Mouse (Mus musculus) granulocyte monocyte progenitor cell, adult 5-6 weeks (primary cell): ENCODE results near the gene Gp9. TPM values are rescaled to one million over a fixed set of nuclear protein-coding genes. Genes with fewer than 3 reads are reported as not detected.

Experiments used
- ATAC-seq: replicated peaks from 2 replicates; pipeline ENCODE4 v1.8.0; 2016; ENCODE audit warnings: mild to moderate bottlenecking, moderate TSS enrichment, inconsistent platforms; ENCODE audit not compliant: poor library complexity, severe bottlenecking
- total RNA-seq, 2 experiments: library from RNA; stranded (forward) in 1 of 2; stranded (reverse) in 1 of 2; fragments of 200-712, 200-1000 nt in 1 of 2; fragments of >200 nt in 1 of 2; fragmentation: Nextera tagmentation in 1 of 2; gene quantifications; 2 replicates each; pipeline ENCODE4 v1.2.3; 2014 to 2017

Gene Gp9
- total RNA-seq (2014; fragmentation: Nextera tagmentation) (0.88 TPM in 1 of 2 replicates, not detected in the other), total RNA-seq (2017) (0.30 TPM in 1 of 2 replicates, not detected in the other)

DNA sequence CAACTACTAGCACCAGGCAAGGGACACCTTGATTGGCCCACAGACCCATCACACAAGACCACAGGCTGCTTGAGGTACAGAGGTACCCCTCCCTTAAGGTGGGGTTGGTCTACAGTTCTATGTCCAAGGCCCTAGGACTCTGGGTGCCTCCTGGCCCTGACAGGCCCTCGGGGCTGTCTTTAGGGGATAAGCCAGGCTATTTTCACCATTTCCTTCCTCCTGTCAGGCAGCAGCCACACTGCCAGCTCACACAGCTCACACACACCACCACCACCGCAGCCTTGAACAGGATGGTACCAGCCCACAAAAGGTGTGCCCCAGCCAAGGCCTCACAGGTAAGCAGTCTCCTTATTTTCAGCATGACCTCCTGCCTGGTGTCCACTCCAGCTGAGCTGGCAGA, at the start of gene Gp9:
Gene Gp9 (plus strand): TSS at position 231 of the 400 bp plus-strand sequence.
- ATAC-seq: peak; percentile 31

- peak; percentile 87 for ATAC-seq
Measured at GRCm38 (mm10) chr6:87728102-87728501, 49.8 kb upstream of the Gp9 start.

GRCm38 (mm10) chr6:87730141-87730540, 47.7 kb upstream of the Gp9 start:
- no peak for ATAC-seq

- ATAC-seq: peak; percentile 24
Measured at GRCm38 (mm10) chr6:87730591-87731462, 47.0 kb upstream of the Gp9 start, which contains the start of gene Efcc1. Gene Efcc1 (plus strand): TSS chr6:87730869.

DNA sequence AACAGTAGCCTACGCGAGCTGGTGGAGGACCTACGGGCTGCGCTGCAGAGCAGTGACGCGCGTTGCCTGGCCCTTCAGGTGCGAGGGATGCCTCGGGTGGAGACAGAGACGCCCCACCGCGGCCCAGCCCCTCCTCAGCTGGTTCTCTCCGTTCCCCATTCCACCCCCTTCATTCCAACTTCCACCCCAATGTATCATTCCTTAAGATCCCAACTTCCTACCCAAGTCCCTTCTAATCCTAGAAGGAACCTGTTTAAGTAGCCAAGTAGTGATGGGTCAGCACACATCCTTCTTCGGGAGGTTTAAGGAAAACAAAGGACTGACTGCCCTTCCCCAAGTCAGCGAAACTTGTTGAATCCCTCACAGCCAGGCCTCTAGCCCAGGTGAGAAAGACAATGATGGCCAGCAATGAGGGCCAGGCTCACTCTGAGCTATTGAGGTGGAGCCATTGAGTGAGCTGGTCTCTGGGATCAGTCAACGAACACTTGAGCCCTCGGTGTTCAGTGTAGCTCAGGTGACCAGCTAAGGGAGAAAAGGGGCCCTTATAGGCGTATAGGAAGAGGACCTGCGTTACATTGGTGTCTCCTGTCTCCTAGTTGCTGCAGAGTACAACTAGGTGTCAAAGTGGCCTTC, 46.3 kb upstream of the Gp9 start:
- 0 out of 2 replicates have a peak, but pooled peaks have one; percentile 20 for ATAC-seq

DNA sequence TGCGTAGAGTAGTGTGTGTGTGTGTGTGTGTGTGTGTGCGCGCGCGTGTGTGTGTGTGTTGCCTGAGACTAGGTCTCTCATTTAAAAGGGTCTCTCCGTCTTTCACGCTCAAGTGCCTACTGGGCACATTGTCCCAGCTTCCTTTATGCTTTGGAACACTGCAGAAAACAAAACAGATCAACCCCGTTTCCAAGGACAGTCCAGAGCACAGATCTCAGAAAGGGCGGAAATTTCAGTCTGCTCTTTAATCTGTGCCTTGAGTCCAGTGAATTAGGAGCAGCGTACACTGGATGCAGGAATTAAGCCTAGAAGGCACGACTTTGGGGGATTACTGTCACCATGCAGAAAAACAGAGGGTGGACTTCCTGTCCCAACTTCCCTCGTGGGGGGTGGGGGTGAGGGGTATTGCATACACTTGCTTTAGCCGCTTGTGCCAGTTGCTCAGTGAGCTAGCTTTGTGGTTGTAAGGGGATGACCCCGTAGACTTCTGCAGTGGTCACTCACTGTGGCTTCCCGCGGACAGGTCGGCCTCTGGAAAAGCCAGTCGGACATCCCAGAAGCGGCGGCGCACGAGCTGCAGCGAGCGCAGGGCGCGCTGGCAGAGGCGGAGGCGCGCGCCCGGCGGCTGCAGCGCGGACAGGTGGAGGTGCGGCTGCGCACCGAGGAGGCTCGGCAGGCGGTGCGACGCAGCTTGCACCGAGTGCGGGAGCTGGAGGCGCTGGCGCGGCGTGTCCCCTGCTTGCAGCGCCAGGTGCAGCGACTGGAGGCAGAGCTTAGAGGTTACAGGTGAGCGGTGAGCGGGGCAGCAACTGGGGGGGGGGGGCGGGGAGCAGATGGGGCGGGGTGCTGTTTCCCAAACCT, 45.5 kb upstream of the Gp9 start:
- ATAC-seq: peak; percentile 29

GRCm38 (mm10) chr6:87733131-87733930, 44.5 kb upstream of the Gp9 start:
- ATAC-seq: no peak

DNA sequence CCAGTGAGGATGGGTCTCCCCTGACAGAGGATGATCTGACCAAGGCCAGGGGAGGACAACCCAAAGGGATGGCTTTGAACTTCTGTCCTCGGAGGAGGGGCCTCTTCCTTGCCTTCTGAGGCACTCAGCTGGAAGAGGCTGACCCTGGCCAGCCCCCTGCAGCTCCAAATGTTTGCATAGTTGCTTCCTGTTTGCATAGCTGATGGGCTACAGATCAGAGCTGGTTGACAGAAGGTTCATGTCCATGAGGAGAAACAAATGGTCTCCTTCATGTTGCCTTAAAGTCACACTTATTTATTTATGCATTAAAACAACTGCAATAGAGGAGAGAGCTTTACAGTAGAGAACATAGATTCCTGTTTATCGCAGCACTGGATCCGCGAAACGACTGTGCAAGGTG, 43.7 kb upstream of the Gp9 start:
- no peak for ATAC-seq

DNA sequence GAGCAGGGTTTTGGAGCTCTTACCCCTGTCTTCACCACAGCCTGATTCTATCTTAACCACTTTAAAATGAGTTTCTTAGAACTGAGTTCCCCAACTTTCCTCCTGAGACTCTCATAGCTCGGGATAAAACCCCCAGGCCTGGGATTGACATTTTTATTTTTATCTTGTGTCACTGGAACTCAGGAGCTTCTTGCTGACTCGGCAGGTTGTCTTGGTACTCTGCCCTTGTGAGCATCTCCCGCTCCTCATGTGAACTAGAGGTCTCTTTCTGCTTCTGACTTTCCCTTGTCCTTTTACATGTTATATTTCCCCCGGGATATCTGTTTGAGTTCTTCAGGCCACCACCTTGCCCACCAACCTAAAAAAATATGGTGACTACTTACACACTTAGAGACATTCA, 40.9 kb upstream of the Gp9 start:
- ATAC-seq: no peak

DNA sequence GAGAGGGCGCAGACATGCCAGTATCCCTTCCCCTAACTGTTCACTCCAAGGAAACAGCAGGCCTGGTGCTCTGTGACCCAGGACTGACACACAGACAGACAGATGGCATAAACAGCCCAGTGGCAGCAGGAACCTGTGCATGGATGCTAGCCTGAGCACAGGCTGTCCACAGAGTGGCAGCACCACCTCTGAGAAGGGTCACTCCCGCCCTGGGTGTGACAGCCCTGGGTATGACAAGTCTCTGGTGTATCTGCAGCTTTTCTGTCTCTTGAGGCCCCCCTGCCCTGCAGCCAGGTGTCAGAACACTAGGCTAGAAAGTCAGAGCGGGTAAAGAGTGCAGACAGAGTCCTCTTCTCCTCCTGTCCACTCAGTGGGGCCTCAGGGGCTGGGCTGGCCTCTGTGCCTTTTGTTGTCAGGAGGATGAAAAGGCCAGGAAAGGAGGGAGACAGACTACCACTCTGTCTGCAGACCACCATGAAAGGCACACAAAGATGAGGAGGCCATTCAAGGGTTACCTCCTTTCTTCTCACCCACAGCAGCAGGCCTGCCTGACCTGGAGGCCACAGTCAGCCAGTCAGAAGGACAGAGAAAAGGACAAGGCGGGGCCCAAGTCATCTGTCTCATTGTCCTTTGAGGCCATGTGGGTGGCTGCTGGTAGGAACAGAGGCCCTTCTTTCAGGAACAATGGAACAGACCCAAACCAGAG, 39.8 kb upstream of the Gp9 start:
- ATAC-seq: no peak

GRCm38 (mm10) chr6:87739898-87740297, 38.0 kb upstream of the Gp9 start:
- ATAC-seq: no peak

DNA sequence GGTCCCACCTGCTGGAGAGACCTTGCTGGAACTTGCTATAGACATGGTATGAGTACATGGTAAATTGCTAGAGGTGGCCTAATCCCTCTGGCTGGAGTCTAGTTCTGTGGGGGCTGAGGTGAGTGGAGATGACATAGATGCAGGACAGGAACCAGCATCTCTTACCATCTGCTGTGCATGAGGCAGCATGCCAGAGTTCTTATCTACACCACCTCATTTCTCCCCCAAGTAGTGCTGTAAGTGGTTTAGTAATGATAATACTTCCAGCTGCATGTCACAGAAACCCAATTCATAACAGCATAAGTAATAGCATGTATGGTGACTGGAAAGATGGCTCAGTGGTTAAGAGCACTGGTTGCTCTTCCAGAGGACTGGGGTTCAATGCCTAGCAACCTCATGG, 37.4 kb upstream of the Gp9 start:
- ATAC-seq: no peak

- no peak for ATAC-seq
Measured at GRCm38 (mm10) chr6:87741978-87742377, 35.9 kb upstream of the Gp9 start.

DNA sequence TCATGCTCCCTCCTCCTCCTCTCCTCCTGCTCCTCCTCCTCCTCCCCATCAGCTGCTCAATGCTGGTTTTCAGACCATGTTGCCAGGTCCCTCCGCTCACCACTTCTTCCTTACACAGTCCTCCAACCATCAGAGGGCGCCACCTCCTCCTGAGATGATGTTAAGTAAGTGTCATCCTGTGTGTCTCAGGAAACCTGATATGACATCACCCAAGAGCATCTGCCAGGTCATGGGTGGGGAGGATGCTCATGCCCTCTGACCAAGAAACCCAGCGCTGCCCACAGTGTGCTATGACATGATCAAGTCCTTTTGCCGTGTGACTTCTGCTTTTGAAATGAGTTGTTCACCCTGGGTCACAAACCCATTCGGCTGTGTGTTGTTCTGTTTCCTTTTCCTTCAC, 35.1 kb upstream of the Gp9 start:
- ATAC-seq: peak; percentile 87

- ATAC-seq: peak; percentile 23
Measured at GRCm38 (mm10) chr6:87743281-87743680, 34.6 kb upstream of the Gp9 start.

- ATAC-seq: no peak
Measured at GRCm38 (mm10) chr6:87744632-87745031, 33.2 kb upstream of the Gp9 start.

- ATAC-seq: no peak
Measured at GRCm38 (mm10) chr6:87745301-87745700, 32.6 kb upstream of the Gp9 start.

- ATAC-seq: no peak
Measured at GRCm38 (mm10) chr6:87746059-87746458, 31.8 kb upstream of the Gp9 start.

DNA sequence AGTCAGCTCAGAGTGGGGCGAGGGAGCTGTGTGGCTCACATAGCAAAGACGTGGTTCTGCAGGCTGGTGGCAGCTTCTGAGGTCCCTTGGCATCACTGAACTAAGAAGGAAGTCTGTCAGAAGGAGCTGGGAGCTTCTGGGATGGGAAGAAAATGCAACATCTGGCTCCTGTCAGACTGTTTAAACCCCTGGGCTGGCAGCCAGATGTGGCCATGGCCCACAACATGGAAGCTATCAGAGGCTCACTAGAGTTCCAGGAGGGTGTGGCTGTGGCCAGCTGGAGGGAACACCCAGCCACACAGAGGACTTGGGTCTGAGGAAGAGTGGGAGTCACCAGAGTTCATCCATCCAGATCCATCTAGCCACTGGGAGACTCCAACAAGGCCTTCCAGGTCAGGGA, 31.0 kb upstream of the Gp9 start:
- no peak for ATAC-seq
